Mouse (Mus musculus): Measurements from ENCODE around the gene Igfn1. TPM values are rescaled to one million over a fixed set of nuclear protein-coding genes. Genes with fewer than 3 reads are reported as not detected.

Gene Igfn1
- polyA plus RNA-seq, 1 experiment, result not detected

DNA sequence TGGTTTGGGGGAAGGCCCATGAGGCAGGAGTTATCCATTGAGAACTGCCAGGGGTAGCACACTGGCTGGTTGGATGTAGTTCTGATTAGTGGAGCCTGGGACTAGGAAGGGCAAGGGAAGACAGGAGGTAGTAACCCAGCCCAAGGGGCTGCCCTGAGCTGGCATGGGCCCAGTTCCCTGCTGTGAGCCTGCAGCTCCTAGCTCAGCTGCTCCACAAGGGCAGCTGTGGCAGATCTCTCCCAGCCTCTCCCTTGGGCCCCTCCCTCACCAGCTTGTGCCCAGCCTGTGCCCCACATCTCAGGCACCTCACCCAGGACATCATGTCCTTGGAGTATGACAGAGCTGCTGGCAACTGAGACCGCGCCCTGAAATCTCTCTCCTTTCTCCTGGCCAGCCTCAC, 62.4 kb downstream of the Igfn1 start:
- H3K27ac ChIP-seq (ENCODE audit: insufficient read depth, low read depth, low read length), result no peak overlapping the region
- H3K4me3 ChIP-seq (ENCODE audit: insufficient read depth, low read length), result no peak overlapping the region
- TF ChIP-seq CTCF (IDR thresholded peaks at IDR 0.05; ENCODE audit: low read depth, low read length) (no peak), POLR2A (IDR thresholded peaks at IDR 0.05; ENCODE audit: borderline replicate concordance, low read depth, low read length) (no peak)
- no peaks in the 10 kb centered on the region for H3K4me1 ChIP-seq (ENCODE audit: control insufficient read depth, insufficient read depth, low read length)

DNA sequence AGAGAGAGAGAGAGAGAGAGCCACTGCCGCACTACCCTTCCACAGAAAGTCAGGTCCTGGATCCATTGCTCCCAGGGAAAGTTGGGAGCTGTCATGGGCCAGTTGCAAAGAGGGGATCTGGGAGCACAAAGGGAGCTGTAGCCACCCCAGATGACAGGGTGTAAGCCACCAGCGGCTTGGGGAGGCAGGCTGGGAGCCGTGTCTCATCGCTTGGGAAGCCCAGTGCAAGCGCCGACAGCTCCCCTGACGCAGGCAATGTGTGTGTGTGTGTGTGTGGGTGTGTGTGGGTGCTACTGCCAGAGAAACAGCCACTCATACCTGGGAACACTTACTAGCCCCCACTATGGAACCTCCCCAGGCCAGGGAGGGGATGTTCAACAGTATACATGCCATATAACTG, 64.0 kb downstream of the Igfn1 start:
- Histone ChIP-seq H3K27ac (ENCODE audit: insufficient read depth, low read depth, low read length) (no peak overlapping the region), H3K4me3 (ENCODE audit: insufficient read depth, low read length) (no peak overlapping the region), H3K4me1 (ENCODE audit: control insufficient read depth, insufficient read depth, low read length) (no peaks in the 10 kb centered on the region)
- TF ChIP-seq POLR2A (IDR thresholded peaks at IDR 0.05; ENCODE audit: borderline replicate concordance, low read depth, low read length), result no peak
- no peak for TF ChIP-seq CTCF (IDR thresholded peaks at IDR 0.05; ENCODE audit: low read depth, low read length)

DNA sequence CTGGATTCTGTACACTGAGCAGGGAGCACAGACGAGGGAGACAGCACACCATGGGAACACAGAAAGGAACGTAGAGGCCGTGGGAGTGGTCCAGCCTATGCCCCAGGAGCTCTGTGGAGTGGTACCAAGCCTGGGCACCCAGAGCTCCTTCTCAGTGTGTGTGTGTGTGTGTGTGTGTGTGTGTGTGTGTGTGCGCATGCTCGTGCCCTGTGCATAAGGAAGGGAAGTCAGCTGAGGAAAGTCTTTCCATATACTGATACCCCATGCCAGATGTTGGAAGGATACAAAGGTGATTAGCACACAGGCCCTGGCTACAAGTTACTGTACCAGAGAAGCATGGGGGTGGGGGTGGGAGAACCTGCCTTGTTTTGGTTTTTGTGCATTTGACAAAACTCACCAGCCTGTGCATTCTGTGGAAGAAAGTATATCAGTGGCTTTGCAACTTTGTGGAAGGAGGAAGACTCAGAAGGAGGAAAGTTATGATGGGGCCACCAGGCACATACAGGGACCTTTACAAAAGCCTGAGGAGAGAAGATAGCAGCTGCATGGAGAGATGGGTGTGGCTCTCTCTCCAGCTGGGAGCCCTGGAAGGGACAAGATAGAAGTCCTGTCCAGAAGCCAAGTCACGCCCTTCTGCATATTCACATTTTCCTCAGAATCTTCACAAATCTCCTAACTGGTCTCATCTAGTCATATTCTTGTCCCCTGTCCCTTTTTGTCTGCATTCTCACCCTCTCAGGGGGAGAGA, 64.7 kb downstream of the Igfn1 start:
- no peak overlapping the region for H3K4me3 ChIP-seq (ENCODE audit: insufficient read depth, low read length)
- TF ChIP-seq CTCF (IDR thresholded peaks at IDR 0.05; ENCODE audit: low read depth, low read length), result no peak
- TF ChIP-seq POLR2A (IDR thresholded peaks at IDR 0.05; ENCODE audit: borderline replicate concordance, low read depth, low read length), result no peak
- no peaks in the 10 kb centered on the region for H3K4me1 ChIP-seq (ENCODE audit: control insufficient read depth, insufficient read depth, low read length)
- H3K27ac ChIP-seq (ENCODE audit: insufficient read depth, low read depth, low read length), result no peak overlapping the region

DNA sequence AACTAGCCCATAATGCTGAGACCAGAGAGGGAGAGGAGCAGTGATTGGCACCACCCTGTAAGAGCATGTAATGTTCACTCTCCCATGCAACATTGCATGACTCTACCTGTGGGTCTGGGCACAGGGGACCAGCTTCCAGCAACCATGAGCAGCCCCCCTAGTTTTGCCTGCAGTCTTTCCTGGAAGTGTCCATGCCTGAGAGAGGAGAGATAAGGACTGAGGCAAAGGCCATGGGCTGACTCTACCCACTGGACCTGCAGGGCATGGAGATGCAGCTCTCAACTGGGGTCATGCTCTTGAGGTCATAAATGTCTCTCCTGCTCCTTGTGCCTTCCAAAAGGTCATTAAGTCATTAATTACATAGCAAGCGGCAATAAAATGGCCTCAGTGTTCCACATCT, 70.1 kb downstream of the Igfn1 start:
- TF ChIP-seq CTCF (IDR thresholded peaks at IDR 0.05; ENCODE audit: low read depth, low read length) (no peak), POLR2A (IDR thresholded peaks at IDR 0.05; ENCODE audit: borderline replicate concordance, low read depth, low read length) (no peak)
- no peak overlapping the region for H3K27ac ChIP-seq (ENCODE audit: insufficient read depth, low read depth, low read length)
- H3K4me1 ChIP-seq (ENCODE audit: control insufficient read depth, insufficient read depth, low read length), result no peaks in the 10 kb centered on the region
- no peak overlapping the region for H3K4me3 ChIP-seq (ENCODE audit: insufficient read depth, low read length)

DNA sequence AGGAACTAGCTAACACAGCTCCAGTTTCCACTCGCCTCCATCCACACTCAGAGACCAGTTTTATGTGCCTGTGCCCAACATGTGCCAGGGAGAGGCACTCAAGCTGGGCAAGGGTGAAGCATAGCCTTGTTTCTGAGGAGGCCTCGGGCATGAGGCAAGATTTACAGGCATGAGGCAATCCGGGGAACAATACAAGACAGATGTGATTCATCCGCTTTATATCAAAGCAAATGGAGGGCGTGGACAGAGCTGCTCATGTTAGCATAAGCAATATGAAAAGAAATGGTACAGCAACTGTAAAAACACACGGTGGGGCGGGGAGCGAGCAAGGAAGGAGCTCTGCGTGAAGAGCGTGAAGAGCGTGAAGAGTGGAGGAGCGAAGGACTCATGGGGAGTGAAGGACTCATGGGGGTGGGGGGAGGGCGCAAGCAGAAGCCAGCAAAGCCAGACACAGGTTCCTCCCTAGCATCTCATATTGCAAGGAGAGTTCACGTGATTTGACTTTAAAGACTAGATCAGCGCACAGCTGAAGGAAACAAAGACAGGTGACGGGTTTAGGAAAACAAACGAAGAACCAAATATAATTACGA, 72.3 kb downstream of the Igfn1 start:
- no peak for TF ChIP-seq POLR2A (IDR thresholded peaks at IDR 0.05; ENCODE audit: borderline replicate concordance, low read depth, low read length)
- no peak overlapping the region for H3K27ac ChIP-seq (ENCODE audit: insufficient read depth, low read depth, low read length)
- no peaks in the 10 kb centered on the region for H3K4me1 ChIP-seq (ENCODE audit: control insufficient read depth, insufficient read depth, low read length)
- H3K4me3 ChIP-seq (ENCODE audit: insufficient read depth, low read length), result no peak overlapping the region

GRCm38 (mm10) chr1:135929876-135930275, 76.3 kb downstream of the Igfn1 start:
- H3K27ac ChIP-seq (ENCODE audit: insufficient read depth, low read depth, low read length), result no peak overlapping the region
- H3K4me3 ChIP-seq (ENCODE audit: insufficient read depth, low read length), result no peak overlapping the region
- no peaks in the 10 kb centered on the region for H3K4me1 ChIP-seq (ENCODE audit: control insufficient read depth, insufficient read depth, low read length)
- no peak for TF ChIP-seq POLR2A (IDR thresholded peaks at IDR 0.05; ENCODE audit: borderline replicate concordance, low read depth, low read length)
- TF ChIP-seq CTCF (IDR thresholded peaks at IDR 0.05; ENCODE audit: low read depth, low read length), result no peak

DNA sequence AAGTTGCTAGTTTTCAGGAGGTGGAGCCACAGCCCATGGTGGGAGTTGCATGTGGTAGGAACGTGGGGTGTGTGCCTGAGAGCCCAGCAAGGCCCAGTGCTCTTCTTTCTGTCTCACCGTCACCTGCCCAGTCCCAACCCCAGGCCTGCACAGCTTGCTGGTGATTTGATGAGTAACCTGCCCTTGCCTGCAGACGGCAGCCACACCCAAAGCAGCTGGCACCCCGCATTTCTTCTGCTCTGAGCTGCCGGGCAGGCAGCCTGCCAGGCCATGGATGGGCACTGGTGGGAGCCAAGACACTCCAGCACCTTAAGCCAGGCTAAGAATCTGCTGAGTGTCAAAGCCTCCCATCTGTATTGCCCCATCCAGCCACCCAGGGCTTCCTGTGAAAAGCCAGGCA, 80.3 kb downstream of the Igfn1 start:
- no peak overlapping the region for H3K27ac ChIP-seq (ENCODE audit: insufficient read depth, low read depth, low read length)
- H3K4me1 ChIP-seq (ENCODE audit: control insufficient read depth, insufficient read depth, low read length), result no peaks in the 10 kb centered on the region
- no peak for TF ChIP-seq POLR2A (IDR thresholded peaks at IDR 0.05; ENCODE audit: borderline replicate concordance, low read depth, low read length)
- no peak for TF ChIP-seq CTCF (IDR thresholded peaks at IDR 0.05; ENCODE audit: low read depth, low read length)
- no peak overlapping the region for H3K4me3 ChIP-seq (ENCODE audit: insufficient read depth, low read length)

DNA sequence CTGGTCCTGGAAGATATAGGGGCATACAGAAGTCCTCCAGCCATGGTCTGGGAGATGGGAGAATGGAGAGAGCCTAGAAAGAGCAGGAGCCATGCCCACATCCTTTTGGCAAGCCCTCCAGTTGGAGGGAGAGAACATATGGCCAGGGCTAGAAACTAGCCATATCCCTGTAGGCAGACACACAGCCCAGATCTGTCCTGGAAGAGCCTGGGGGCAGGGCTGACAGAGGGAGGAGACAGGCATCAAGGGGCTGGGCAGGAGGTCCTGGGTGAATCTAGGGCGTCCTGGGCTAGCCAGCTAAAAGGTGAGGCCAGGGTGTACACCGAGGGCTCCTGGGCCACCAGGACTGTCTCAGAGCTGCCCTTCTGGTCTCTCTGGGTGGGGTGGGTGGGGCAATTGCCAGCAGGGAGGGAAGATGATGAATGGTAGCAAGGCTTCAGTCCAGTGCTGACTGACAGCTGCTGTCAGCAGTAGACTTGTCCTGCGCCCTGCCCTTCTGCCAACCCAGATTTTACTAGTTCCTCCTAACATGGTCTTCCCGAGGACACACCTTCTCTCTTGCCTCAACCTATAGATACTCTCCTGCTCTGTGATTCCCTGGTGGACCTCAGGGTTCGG, 81.7 kb downstream of the Igfn1 start:
- TF ChIP-seq CTCF (IDR thresholded peaks at IDR 0.05; ENCODE audit: low read depth, low read length) (no peak), POLR2A (IDR thresholded peaks at IDR 0.05; ENCODE audit: borderline replicate concordance, low read depth, low read length) (no peak)
- no peaks in the 10 kb centered on the region for H3K4me1 ChIP-seq (ENCODE audit: control insufficient read depth, insufficient read depth, low read length)
- H3K27ac ChIP-seq (ENCODE audit: insufficient read depth, low read depth, low read length), result no peak overlapping the region
- no peak overlapping the region for H3K4me3 ChIP-seq (ENCODE audit: insufficient read depth, low read length)

GRCm38 (mm10) chr1:135923229-135923628, 82.9 kb downstream of the Igfn1 start:
- Histone ChIP-seq H3K4me3 (ENCODE audit: insufficient read depth, low read length) (no peak overlapping the region), H3K4me1 (ENCODE audit: control insufficient read depth, insufficient read depth, low read length) (no peaks in the 10 kb centered on the region), H3K27ac (ENCODE audit: insufficient read depth, low read depth, low read length) (no peak overlapping the region)
- no peak for TF ChIP-seq CTCF (IDR thresholded peaks at IDR 0.05; ENCODE audit: low read depth, low read length)
- TF ChIP-seq POLR2A (IDR thresholded peaks at IDR 0.05; ENCODE audit: borderline replicate concordance, low read depth, low read length), result no peak
